Mouse (Mus musculus) layer of hippocampus, postnatal 25 days (tissue): ENCODE measurements around the gene Dop1b. TPM values are rescaled to one million over a fixed set of nuclear protein-coding genes. Genes with fewer than 3 reads are reported as not detected.

Source experiments
- DNase-seq, 2 experiments: peaks; one replicate each; pipeline ENCODE4 v3.0.0; 2022; ENCODE audit warnings: mixed read lengths in 2 of 2, low spot score in 1 of 2; ENCODE audit errors: extremely low spot score in 1 of 2
- total RNA-seq, 2 experiments: library from RNA; stranded (reverse); gene quantifications; 2 replicates each; pipeline ENCODE4 v1.2.3; 2021

Gene Dop1b
- total RNA-seq, 2 experiments from 2014 or later = 101 to 104 TPM

GRCm38 (mm10) chr16:93789971-93790755, 78.5 kb downstream of the Dop1b start:
- DNase-seq = no peak

GRCm38 (mm10) chr16:93792981-93793630, 81.4 kb downstream of the Dop1b start:
- DNase-seq = no peak

GRCm38 (mm10) chr16:93794845-93795244, 83.1 kb downstream of the Dop1b start:
- no peak for DNase-seq

DNA sequence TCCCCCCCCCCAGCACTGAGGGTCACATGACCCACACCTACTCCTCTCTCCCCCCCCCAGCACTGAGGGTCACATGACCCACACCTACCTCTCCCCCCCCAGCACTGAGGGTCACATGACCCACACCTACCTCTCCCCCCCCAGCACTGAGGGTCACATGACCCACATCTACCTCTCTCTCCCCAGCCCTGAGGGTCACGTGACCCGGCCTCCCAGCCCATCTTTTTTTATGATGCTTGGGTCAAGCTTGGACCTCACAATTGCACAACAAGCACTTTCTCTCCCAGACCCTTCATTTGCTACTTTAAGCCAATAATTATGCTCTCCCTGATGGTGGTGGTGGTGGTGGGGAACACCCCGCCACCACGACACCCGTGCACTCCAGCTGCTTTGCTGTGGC, 83.7 kb downstream of the Dop1b start:
- DNase-seq = no peak

- no peak for DNase-seq
Observed at GRCm38 (mm10) chr16:93797021-93797840, 85.5 kb downstream of the Dop1b start.

DNA sequence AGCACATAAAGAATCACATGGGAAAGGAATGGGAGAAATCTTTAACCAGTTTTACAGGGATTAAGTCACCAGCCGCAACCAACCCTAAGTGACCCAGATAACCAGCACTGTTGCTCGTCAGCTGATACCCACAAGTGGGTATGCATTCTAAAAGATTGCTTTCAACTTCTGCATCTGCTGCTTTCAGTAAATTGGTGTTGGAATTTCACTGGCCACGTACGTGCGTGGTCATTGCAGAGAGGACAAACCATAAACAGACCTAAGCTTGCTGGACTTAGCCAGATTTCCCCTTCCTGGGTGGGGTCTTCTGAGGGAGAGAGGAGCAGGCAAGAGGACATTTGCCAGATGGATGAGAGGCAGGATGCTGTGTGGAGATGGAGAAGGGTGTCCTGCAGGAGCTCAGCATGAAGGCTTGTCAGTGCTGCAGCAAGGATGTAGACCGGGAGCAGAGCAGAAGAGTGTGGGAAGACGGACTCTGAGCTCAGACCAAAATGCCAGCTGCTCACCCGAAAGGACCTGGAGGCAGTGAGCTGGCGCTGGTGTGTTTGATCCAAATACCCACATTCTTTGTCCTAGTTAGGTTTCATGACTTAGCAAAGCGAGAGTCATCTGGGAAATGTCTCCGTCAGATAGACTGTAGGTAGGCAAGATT, 86.3 kb downstream of the Dop1b start:
- no peak for DNase-seq

DNA sequence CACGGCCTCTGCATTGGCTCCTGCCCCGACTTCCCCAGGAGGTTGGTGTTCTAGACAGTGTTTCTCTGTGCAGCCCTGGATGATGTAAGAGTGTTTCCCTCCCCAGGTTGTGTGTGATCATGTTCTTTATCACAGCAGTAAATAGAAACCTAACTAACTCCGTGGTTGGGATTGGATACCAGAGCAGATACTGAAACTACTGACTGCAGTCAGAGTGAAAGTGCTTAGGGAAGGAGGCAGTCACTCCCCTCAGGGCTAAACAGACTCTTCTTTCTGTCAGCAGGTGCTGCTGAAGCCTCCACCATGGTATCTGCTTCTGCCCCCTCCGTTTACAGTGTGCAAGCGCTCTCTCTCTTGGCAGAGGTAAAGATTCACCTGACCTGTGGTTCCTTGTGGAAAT, 86.9 kb downstream of the Dop1b start:
- no peak for DNase-seq

DNA sequence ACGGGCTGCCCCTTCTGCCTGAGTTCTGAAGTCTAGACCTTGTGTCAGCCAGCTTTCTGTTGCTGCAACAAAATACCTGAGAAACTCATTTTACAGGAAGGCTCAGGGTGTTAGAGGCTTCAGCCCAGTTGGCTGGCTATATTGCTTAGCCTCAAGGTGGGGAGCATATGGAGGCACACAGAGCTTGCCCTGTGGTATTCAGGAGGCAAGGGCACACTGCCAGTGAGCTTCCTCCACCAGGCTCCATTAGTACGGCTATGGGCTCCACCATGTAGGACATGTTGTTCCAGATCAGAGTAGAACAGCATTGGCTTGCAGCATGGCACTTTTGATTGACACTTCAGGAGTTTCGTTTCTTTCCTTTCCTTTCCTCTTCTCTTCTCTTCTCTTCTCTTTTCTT, 87.4 kb downstream of the Dop1b start:
- no peak for DNase-seq

DNA sequence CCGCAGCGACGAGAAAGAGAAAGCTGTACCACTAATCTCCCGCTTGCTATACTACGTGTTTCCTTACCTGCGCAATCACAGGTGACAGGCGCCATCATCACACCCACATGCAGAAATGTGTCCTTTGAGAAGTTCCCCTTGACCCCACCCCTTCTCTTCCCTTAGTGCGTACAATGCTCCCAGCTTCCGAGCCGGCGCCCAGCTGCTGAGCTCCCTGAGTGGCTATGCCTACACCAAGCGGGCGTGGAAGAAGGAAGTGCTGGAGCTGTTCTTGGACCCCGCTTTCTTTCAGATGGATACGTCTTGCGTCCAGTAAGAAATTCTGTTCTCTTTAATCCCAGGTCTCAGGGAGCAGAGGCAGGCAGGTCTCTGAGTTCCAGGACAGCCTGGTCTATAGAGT, 88.2 kb downstream of the Dop1b start:
- DNase-seq = no peak

DNA sequence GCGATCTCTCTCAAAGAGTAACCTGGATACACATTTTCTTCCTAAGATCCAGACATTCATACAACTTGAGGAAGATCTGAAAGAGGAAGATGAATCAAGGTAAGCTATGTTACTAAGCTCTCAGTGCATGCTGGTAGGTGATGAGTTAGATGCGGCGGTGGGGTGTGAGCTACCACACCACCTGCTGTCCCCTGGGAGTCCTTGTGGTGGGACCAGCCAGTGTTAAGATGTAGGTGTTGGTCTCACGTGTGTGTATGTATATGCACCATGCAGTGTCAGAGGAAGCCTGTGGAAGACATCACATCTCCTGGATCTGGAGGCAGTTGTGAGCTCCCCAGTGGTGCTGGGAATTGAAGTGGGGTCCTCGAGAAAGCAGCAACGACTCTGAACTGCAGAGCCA, 95.5 kb downstream of the Dop1b start:
- DNase-seq = no peak

GRCm38 (mm10) chr16:93807961-93808554, 96.4 kb downstream of the Dop1b start:
- no peak for DNase-seq

DNA sequence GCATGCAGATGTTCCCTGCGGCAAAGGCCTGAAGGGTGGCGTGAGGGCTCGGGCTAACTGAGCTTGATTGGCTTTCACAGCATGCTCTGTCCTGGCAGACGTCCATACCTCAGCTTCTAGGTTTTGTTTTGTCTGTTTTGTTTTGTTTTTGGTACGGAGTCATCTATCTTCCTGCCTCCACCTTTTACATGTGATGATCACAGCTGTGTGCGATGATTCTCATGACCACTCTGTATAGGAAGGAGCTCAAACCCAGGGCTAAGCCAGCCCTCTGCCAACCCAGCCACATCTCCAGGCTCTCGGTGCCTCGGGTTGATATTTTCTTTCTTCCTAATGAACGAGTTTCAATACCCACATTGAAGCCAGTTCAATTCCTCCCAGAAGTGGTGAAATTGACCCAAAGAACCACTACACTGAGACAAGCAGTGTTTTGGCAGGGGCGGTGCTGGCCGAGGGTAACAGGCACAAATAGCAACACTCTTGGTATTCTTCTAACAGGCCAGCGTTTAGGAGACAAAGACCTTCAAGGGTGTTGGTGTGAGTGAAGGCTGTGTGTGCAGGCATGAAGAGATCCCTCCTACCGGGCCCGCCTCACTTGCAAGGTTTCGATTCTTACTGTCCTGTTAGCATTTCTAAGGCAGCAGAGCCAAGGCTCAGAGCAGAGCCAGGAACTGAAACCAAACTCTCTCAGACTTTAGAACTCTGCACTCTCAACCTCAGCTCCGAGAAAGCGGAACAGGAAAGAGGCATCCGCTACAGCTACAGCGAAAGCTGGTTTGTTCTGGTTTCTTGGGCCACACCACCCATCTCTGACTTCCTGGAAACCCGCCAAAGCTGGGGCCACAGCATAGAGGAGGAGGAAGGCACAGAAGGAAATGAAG, 104.4 kb downstream of the Dop1b start:
- peak in 1 of 2 experiments; percentile 46 for DNase-seq

GRCm38 (mm10) chr16:93816861-93817260, 105.2 kb downstream of the Dop1b start:
- DNase-seq = no peak

GRCm38 (mm10) chr16:93817371-93817770, 105.7 kb downstream of the Dop1b start:
- DNase-seq = no peak

DNA sequence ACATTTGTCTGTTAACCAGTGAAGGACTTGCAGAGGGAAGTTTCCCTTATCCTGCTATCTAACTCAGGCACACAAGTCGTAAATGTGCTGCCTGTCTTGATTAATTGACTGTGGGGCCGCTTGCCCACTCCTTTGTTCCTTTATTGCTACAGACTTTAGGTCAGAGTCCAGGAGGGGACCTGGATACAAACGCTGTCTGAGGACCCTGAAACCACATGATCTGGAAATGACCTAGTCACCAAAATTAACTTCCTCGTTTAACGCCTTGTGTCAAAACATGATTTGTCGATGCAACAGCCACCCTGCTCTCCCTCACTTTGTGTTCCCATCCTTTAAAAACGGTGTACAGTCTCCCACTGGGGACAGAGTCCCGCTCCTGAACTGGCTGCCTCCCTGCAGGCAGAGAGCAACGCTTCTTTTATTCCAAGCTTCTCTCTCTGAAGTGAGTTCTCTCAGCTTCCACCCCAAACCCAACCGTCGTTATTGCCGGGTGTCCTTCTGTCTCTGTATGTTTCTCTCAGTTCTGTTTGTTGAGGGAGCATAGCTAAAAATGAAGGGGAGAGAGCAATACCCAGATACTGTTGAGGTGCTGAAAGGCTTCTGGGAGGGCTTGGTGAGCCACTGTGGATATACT, 107.1 kb downstream of the Dop1b start:
- no peak for DNase-seq

- no peak for DNase-seq
Observed at GRCm38 (mm10) chr16:93819325-93819696, 107.6 kb downstream of the Dop1b start.

DNA sequence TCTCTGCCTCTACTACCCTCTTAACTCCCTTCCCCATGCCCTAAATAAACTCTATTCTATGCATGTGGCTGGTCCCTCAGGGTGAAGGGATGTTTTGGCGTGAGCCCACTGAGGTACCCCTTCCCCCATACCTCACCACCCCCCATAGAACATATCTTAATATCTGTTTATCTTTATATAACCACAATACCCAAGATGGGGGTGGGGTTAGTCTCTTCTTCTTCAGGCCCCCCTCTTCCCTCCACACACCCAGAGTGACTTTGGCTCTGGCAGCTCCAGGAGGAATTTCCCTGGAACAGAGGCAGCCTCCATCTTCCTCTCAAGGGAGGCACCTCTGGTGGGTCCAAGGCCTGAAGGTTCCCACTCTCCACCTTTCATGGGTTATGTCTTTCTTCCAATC, 108.3 kb downstream of the Dop1b start:
- no peak for DNase-seq

DNA sequence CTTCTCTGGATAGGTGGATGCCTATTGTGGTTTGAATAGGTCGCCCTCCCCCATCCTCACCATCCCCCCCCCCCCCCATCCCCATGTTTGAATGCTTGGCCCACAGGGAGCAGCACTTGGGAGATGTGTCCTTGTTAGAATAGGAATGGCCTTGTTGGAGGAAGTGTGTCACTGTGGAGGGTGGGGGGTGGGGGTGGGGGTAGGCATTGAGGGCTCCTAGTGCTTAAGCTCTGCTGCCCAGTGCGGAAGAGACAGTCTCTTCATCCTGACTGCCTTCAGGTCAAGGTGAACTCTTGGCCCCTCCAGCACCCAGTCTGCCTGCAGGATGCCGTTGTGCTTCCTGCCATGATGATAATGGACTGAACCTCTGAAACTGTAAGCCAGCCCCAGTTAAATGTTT, 110.0 kb downstream of the Dop1b start:
- no peak for DNase-seq
